Mouse (Mus musculus) liver, embryonic 15.5 days (tissue): ENCODE data around the gene Rgs3. TPM values are rescaled to one million over a fixed set of nuclear protein-coding genes. Genes with fewer than 3 reads are reported as not detected.

ENCODE experiments used
- ATAC-seq: fragments of 200-750 bp; cut with Nextera tagmentation; 2 replicates; pipeline ENCODE4 v1.8.0; 2017; ENCODE audit warnings: moderate number of reproducible peaks, mild to moderate bottlenecking, moderate library complexity; ENCODE audit not compliant: insufficient read depth
- H3K27ac ChIP-seq: fragments of 300-500 bp; sonication (generic); replicated peaks from 2 replicates; pipeline ENCODE4 v1.5.1; 2015; ENCODE audit warnings: mild to moderate bottlenecking, inconsistent platforms
- H3K27me3 ChIP-seq: fragments of 300-500 bp; sonication (generic); 2 replicates; pipeline ENCODE4 v1.6.1; 2015; ENCODE audit warnings: mild to moderate bottlenecking, inconsistent platforms
- H3K36me3 ChIP-seq: fragments of 300-500 bp; sonication (generic); replicated peaks from 2 replicates; pipeline ENCODE4 v1.6.1; 2015; ENCODE audit warnings: moderate library complexity, mild to moderate bottlenecking, inconsistent platforms
- H3K4me1 ChIP-seq: fragments of 300-500 bp; sonication (generic); replicated peaks from 2 replicates; pipeline ENCODE4 v1.6.1; 2015; ENCODE audit warnings: inconsistent platforms
- H3K4me2 ChIP-seq: fragments of 300-500 bp; sonication (generic); 2 replicates; pipeline ENCODE4 v1.6.1; 2015; ENCODE audit warnings: moderate library complexity, mild to moderate bottlenecking, inconsistent platforms
- H3K4me3 ChIP-seq: fragments of 300-500 bp; sonication (generic); replicated peaks from 2 replicates; pipeline ENCODE4 v1.5.1; 2015; ENCODE audit warnings: mild to moderate bottlenecking, inconsistent platforms
- H3K9ac ChIP-seq: fragments of 300-500 bp; sonication (generic); 2 replicates; pipeline ENCODE4 v1.6.1; 2015; ENCODE audit warnings: moderate library complexity, mild to moderate bottlenecking, inconsistent platforms
- H3K9me3 ChIP-seq: fragments of 300-500 bp; sonication (generic); replicated peaks from 2 replicates; pipeline ENCODE4 v1.6.1; 2016; ENCODE audit warnings: inconsistent platforms
- WGBS: fragments of 180-500 bp; shearing (Covaris S2); methylation state at CpG from one replicate; pipeline ENCODE4 v1.1.7; 2015; ENCODE audit warnings: mixed read lengths; ENCODE audit not compliant: insufficient replicate concordance; 5-methylcytosine and 5-hydroxymethylcytosine counted together
- polyA plus RNA-seq: library from polyadenylated mRNA; unstranded; fragments of >200 nt; fragmentation: Nextera tagmentation; extraction: Ambion mirVana; gene quantifications from 2 replicates; pipeline ENCODE4 v1.2.1, GENCODE M21; 2015

Gene Rgs3
- polyA plus RNA-seq, 1 experiment from 2014 or later, result 5.4 TPM

GRCm38 (mm10) chr4:62619965-62620244, 60.3 kb downstream of the Rgs3 start:
- WGBS, result 70% methylated on average over 3 of the region's 3 CpGs
- H3K36me3 ChIP-seq, result no peaks in the 10 kb centered on the region
- no peak overlapping the region for H3K4me2 ChIP-seq
- no peak overlapping the region; the same call in 1 of the 2 replicates for H3K4me3 ChIP-seq
- no peaks in the 10 kb centered on the region for H3K9me3 ChIP-seq
- H3K27me3 ChIP-seq, result no peaks in the 10 kb centered on the region; the same call in 1 of the 2 replicates
- H3K9ac ChIP-seq, result no peak overlapping the region
- no peak for ATAC-seq
- H3K4me1 ChIP-seq, result peaks cover 5% of the 10 kb centered on the region; the same call in 1 of the 2 replicates
- no peak overlapping the region for H3K27ac ChIP-seq

GRCm38 (mm10) chr4:62621151-62621550, 61.5 kb downstream of the Rgs3 start:
- no peak overlapping the region for H3K4me2 ChIP-seq
- no peaks in the 10 kb centered on the region; the same call in 1 of the 2 replicates for H3K27me3 ChIP-seq
- H3K36me3 ChIP-seq, result no peaks in the 10 kb centered on the region
- 62% methylated on average over 9 of the region's 9 CpGs for WGBS
- H3K9me3 ChIP-seq, result no peaks in the 10 kb centered on the region
- H3K4me1 ChIP-seq, result peaks cover 5% of the 10 kb centered on the region; the same call in 1 of the 2 replicates
- ATAC-seq, result no peak
- no peak overlapping the region for H3K4me3 ChIP-seq
- no peak overlapping the region for H3K27ac ChIP-seq
- no peak overlapping the region for H3K9ac ChIP-seq

- H3K9ac ChIP-seq, result no peak overlapping the region
- no peaks in the 10 kb centered on the region; the same call in 1 of the 2 replicates for H3K27me3 ChIP-seq
- H3K4me3 ChIP-seq, result no peak overlapping the region
- peaks cover 8% of the 10 kb centered on the region; the same call in 1 of the 2 replicates for H3K4me1 ChIP-seq
- no peaks in the 10 kb centered on the region for H3K9me3 ChIP-seq
- no peak overlapping the region; the same call in 1 of the 2 replicates for H3K27ac ChIP-seq
- H3K4me2 ChIP-seq, result no peak overlapping the region
- no peak for ATAC-seq
- 51% methylated on average over 14 of the region's 14 CpGs for WGBS
- no peaks in the 10 kb centered on the region for H3K36me3 ChIP-seq
Observed at GRCm38 (mm10) chr4:62621880-62622675, 62.4 kb downstream of the Rgs3 start.

GRCm38 (mm10) chr4:62623251-62624015, 63.8 kb downstream of the Rgs3 start:
- WGBS, result 66% methylated on average over 13 of the region's 13 CpGs
- no peak overlapping the region for H3K27ac ChIP-seq
- no peak overlapping the region for H3K4me3 ChIP-seq
- H3K27me3 ChIP-seq, result no peaks in the 10 kb centered on the region; the same call in 1 of the 2 replicates
- H3K9me3 ChIP-seq, result no peaks in the 10 kb centered on the region
- H3K36me3 ChIP-seq, result no peaks in the 10 kb centered on the region
- no peak overlapping the region for H3K9ac ChIP-seq
- H3K4me1 ChIP-seq, result peaks cover 8% of the 10 kb centered on the region; the same call in 1 of the 2 replicates
- ATAC-seq, result no peak
- H3K4me2 ChIP-seq, result no peak overlapping the region

GRCm38 (mm10) chr4:62624679-62625450, 65.2 kb downstream of the Rgs3 start:
- H3K4me2 ChIP-seq, result no peak overlapping the region
- H3K9me3 ChIP-seq, result no peaks in the 10 kb centered on the region
- 62% methylated on average over 15 of the region's 15 CpGs for WGBS
- no peak overlapping the region for H3K4me3 ChIP-seq
- no peaks in the 10 kb centered on the region for H3K27me3 ChIP-seq
- H3K36me3 ChIP-seq, result no peaks in the 10 kb centered on the region
- H3K4me1 ChIP-seq, result peaks cover 15% of the 10 kb centered on the region
- H3K9ac ChIP-seq, result no peak overlapping the region
- ATAC-seq, result no peak
- no peak overlapping the region for H3K27ac ChIP-seq

- WGBS, result 75% methylated on average over 19 of the region's 19 CpGs
- no peak overlapping the region for H3K27ac ChIP-seq
Observed at GRCm38 (mm10) chr4:62625451-62626061, 65.9 kb downstream of the Rgs3 start.

GRCm38 (mm10) chr4:62626228-62627026, 66.8 kb downstream of the Rgs3 start:
- no peak overlapping the region for H3K4me2 ChIP-seq
- H3K9ac ChIP-seq, result no peak overlapping the region
- H3K27me3 ChIP-seq, result no peaks in the 10 kb centered on the region
- H3K4me1 ChIP-seq, result peaks cover 18% of the 10 kb centered on the region
- H3K4me3 ChIP-seq, result no peak overlapping the region
- no peak for ATAC-seq
- 43% methylated on average over 15 of the region's 15 CpGs for WGBS
- no peaks in the 10 kb centered on the region for H3K9me3 ChIP-seq
- H3K36me3 ChIP-seq, result no peaks in the 10 kb centered on the region
- no peak overlapping the region for H3K27ac ChIP-seq

More at GRCm38 (mm10) chr4:62625451-62626061, 65.9 kb downstream of the Rgs3 start:
- no peak overlapping the region for H3K4me2 ChIP-seq
- H3K9ac ChIP-seq, result no peak overlapping the region
- H3K4me3 ChIP-seq, result no peak overlapping the region
- H3K27me3 ChIP-seq, result no peaks in the 10 kb centered on the region
- no peaks in the 10 kb centered on the region for H3K36me3 ChIP-seq
- H3K9me3 ChIP-seq, result no peaks in the 10 kb centered on the region
- H3K4me1 ChIP-seq, result peaks cover 18% of the 10 kb centered on the region
- ATAC-seq, result no peak

GRCm38 (mm10) chr4:62627331-62627730, 67.7 kb downstream of the Rgs3 start:
- WGBS, result 52% methylated on average over 4 of the region's 4 CpGs
- H3K36me3 ChIP-seq, result no peaks in the 10 kb centered on the region
- H3K4me2 ChIP-seq, result no peak overlapping the region
- peaks cover 16% of the 10 kb centered on the region for H3K4me1 ChIP-seq
- H3K4me3 ChIP-seq, result no peak overlapping the region
- no peaks in the 10 kb centered on the region for H3K27me3 ChIP-seq
- ATAC-seq, result no peak
- H3K9ac ChIP-seq, result no peak overlapping the region
- no peak overlapping the region for H3K27ac ChIP-seq
- H3K9me3 ChIP-seq, result no peaks in the 10 kb centered on the region

GRCm38 (mm10) chr4:62628547-62628946, 68.9 kb downstream of the Rgs3 start:
- 69% methylated on average over 7 of the region's 7 CpGs for WGBS
- no peak for ATAC-seq
- no peaks in the 10 kb centered on the region for H3K27me3 ChIP-seq

GRCm38 (mm10) chr4:62629461-62629860, 69.8 kb downstream of the Rgs3 start:
- Histone ChIP-seq H3K4me2 (no peak overlapping the region), H3K27ac (no peak overlapping the region), H3K36me3 (no peaks in the 10 kb centered on the region), H3K9ac (no peak overlapping the region), H3K4me1 (peaks cover 18% of the 10 kb centered on the region), H3K4me3 (no peak overlapping the region), H3K27me3 (no peaks in the 10 kb centered on the region), H3K9me3 (no peaks in the 10 kb centered on the region)
- peak; percentile 36; the same call in 1 of the 2 replicates for ATAC-seq
- WGBS, result 21% methylated on average over 9 of the region's 9 CpGs

More at GRCm38 (mm10) chr4:62628547-62628946, 68.9 kb downstream of the Rgs3 start:
- H3K4me2 ChIP-seq, result no peak overlapping the region
- H3K9me3 ChIP-seq, result no peaks in the 10 kb centered on the region
- peaks cover 14% of the 10 kb centered on the region for H3K4me1 ChIP-seq
- no peak overlapping the region for H3K27ac ChIP-seq
- no peak overlapping the region for H3K9ac ChIP-seq
- no peak overlapping the region for H3K4me3 ChIP-seq
- H3K36me3 ChIP-seq, result no peaks in the 10 kb centered on the region
